ENCODE assay signal across 24 mouse cellular contexts in the genomic region with DNA sequence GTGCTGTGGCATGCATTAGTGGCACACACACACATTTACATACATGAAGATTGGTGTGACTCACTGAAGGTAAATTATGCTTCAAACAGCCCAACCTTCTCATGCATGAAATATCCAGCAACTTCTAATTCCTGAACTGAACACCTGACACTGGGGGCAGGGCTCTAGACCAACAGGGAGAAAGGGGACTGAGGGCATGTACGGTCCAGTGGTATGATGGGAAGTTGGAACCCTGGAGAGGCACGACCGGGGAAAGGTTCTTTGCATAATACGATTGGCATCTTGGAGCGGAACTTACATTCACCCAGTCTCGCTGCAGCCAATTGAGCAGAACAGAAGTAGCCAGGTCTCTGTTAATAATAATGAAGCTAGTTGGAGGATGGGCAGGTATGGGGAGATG. TPM values are rescaled to one million over a fixed set of nuclear protein-coding genes. Genes with fewer than 3 reads are reported as not detected.
DNase-seq lines count a peak whose midpoint lies in the region; ATAC-seq and TF ChIP-seq lines count a peak whose summit lies in the region.
"Had no signal": no experiment of that assay in that cellular context is flagged by ENCODE, and none has a peak within 500 bp of the region (broad histone marks: within the 10 kb centered on the region; RNA-seq: fewer than 3 reads in every experiment).

No protein-coding gene starts in this region.

- no peak overlapping the region for H3K9ac ChIP-seq in liver, embryonic 15.5 days
- H3K9ac ChIP-seq in lung, postnatal 0 days (replicated peaks; ENCODE audit: low read depth), result no peak overlapping the region
- H3K9ac ChIP-seq: embryonic facial prominence, embryonic 13.5 days; hindbrain, embryonic 14.5 days; lung, embryonic 15.5 days; midbrain, embryonic 15.5 days; neural tube, embryonic 12.5 days had no signal

- no peak for TF ChIP-seq CTCF in lung, postnatal 0 days (IDR thresholded peaks at IDR 0.05)

- H3K4me3 ChIP-seq in liver, embryonic 15.5 days (replicated peaks), result no peak overlapping the region
- no peak overlapping the region for H3K4me3 ChIP-seq in lung, postnatal 0 days (ENCODE audit: low read depth, low read length)
- H3K4me3 ChIP-seq: embryonic facial prominence, embryonic 13.5 days; erythroblast, embryonic 14.5 days; left cerebral cortex, adult 2 months; lung, embryonic 15.5 days; midbrain, embryonic 15.5 days; neural tube, embryonic 12.5 days had no signal

- 90% methylated on average over 6 of the region's 6 CpGs for WGBS in liver, embryonic 15.5 days (ENCODE audit: insufficient replicate concordance)
- 83% methylated on average over 6 of the region's 6 CpGs for WGBS in lung, postnatal 0 days

- no peaks in the 10 kb centered on the region for H3K9me3 ChIP-seq in liver, embryonic 15.5 days (replicated peaks)
- H3K9me3 ChIP-seq in lung, postnatal 0 days (ENCODE audit: low read length), result no peaks in the 10 kb centered on the region
- H3K9me3 ChIP-seq: embryonic facial prominence, embryonic 13.5 days; lung, embryonic 15.5 days; midbrain, embryonic 15.5 days; neural tube, embryonic 12.5 days had no signal

- no peak overlapping the region for H3K4me2 ChIP-seq in liver, embryonic 15.5 days
- H3K4me2 ChIP-seq in lung, postnatal 0 days (replicated peaks; ENCODE audit: low read depth, low read length), result no peak overlapping the region
- H3K4me2 ChIP-seq: embryonic facial prominence, embryonic 13.5 days; hindbrain, embryonic 14.5 days; lung, embryonic 15.5 days; midbrain, embryonic 15.5 days; neural tube, embryonic 12.5 days had no signal

- no peak for TF ChIP-seq EP300 in lung, postnatal 0 days (IDR thresholded peaks at IDR 0.05)

- H3K27me3 ChIP-seq in liver, embryonic 15.5 days, result 0 out of 2 replicates have a peak, but pooled peaks cover 6% of the 10 kb centered on the region
- H3K27me3 ChIP-seq in lung, postnatal 0 days (replicated peaks; ENCODE audit: insufficient read depth, low read length), result no peaks in the 10 kb centered on the region
- H3K27me3 ChIP-seq: embryonic facial prominence, embryonic 13.5 days; lung, embryonic 15.5 days; midbrain, embryonic 15.5 days; neural tube, embryonic 12.5 days had no signal

- H3K4me1 ChIP-seq in liver, embryonic 15.5 days (replicated peaks), result peaks cover 77% of the 10 kb centered on the region
- no peaks in the 10 kb centered on the region for H3K4me1 ChIP-seq in lung, postnatal 0 days (ENCODE audit: insufficient read depth, low read depth, low read length)
- H3K4me1 ChIP-seq: embryonic facial prominence, embryonic 13.5 days; lung, embryonic 15.5 days; midbrain, embryonic 15.5 days; neural tube, embryonic 12.5 days had no signal

- DNase-seq in kidney, adult 11 months, result peak; percentile 91
- peak; percentile 85 for DNase-seq in kidney, adult 9 months
- DNase-seq in kidney, postnatal 14 days, result peak; percentile 74
- DNase-seq in layer of hippocampus, postnatal 25 days (ENCODE audit: extremely low spot score in 1 of 2, low spot score in 1 of 2), result no peak
- no peak for DNase-seq in left cerebral cortex, adult 18-20 months (ENCODE audit: low spot score in 2 of 2)
- no peak for DNase-seq in lung, postnatal 0 days (ENCODE audit: low spot score)
- DNase-seq: adrenal gland, adult 2 months; B cell, adult 2 months; cerebellum, adult 11-12 months; cerebellum, postnatal 14 days; heart, postnatal 4 days; right cerebral cortex, postnatal 14 days; spleen, adult 18-20 months had no signal

- peak overlapping the region; percentile 96 for H3K27ac ChIP-seq in liver, embryonic 15.5 days (replicated peaks)
- H3K27ac ChIP-seq in lung, postnatal 0 days (ENCODE audit: low read length), result no peak overlapping the region
- H3K27ac ChIP-seq: embryonic facial prominence, embryonic 13.5 days; hindbrain, embryonic 14.5 days; left cerebral cortex, adult 2 months; lung, embryonic 15.5 days; macrophage; midbrain, embryonic 15.5 days; neural tube, embryonic 12.5 days had no signal

- no peaks in the 10 kb centered on the region for H3K36me3 ChIP-seq in liver, embryonic 15.5 days (replicated peaks)
- H3K36me3 ChIP-seq in lung, postnatal 0 days (ENCODE audit: insufficient read depth, low read length), result no peaks in the 10 kb centered on the region
- H3K36me3 ChIP-seq: embryonic facial prominence, embryonic 13.5 days; G1E; lung, embryonic 15.5 days; midbrain, embryonic 15.5 days; neural tube, embryonic 12.5 days had no signal

- ATAC-seq in liver, embryonic 15.5 days (ENCODE audit: insufficient read depth), result no peak
- no peak for ATAC-seq in lung, postnatal 0 days
- ATAC-seq: forebrain, embryonic 14.5 days; midbrain, embryonic 15.5 days had no signal

RNA-seq across cellular contexts. Expression of gene Mavs, which starts 8.7 kb away (rescaled TPM):
- polyA plus RNA-seq in liver, embryonic 15.5 days (2015; fragmentation: Nextera tagmentation; extraction: Ambion mirVana), result 29.8 and 33.5 TPM in 2 replicates
- 1 to 10 TPM; 6.8 to 7.8 TPM for total RNA-seq in layer of hippocampus, postnatal 25 days (2021)
- 1 to 10 TPM; 5.9 to 6.3 TPM for total RNA-seq in left cerebral cortex, adult 18-20 months (2021)
- 14.1 and 14.4 TPM in 2 replicates for polyA plus RNA-seq in lung, postnatal 0 days (2015; fragmentation: Nextera tagmentation; extraction: Ambion mirVana)

RNA-seq across cellular contexts. Expression of gene Ap5s1, which starts 18.3 kb away (rescaled TPM):
- 16.6 and 18.3 TPM in 2 replicates for polyA plus RNA-seq in liver, embryonic 15.5 days (2015; fragmentation: Nextera tagmentation; extraction: Ambion mirVana)
- 10 to 100 TPM; 23.8 to 27.3 TPM for total RNA-seq in layer of hippocampus, postnatal 25 days (2021)
- total RNA-seq in left cerebral cortex, adult 18-20 months (2021), result 10 to 100 TPM; 23.1 to 25.1 TPM
- 27.9 and 28.0 TPM in 2 replicates for polyA plus RNA-seq in lung, postnatal 0 days (2015; fragmentation: Nextera tagmentation; extraction: Ambion mirVana)

RNA-seq across cellular contexts. Expression of gene Pank2, which starts 37.1 kb away (rescaled TPM):
- polyA plus RNA-seq in liver, embryonic 15.5 days (2015; fragmentation: Nextera tagmentation; extraction: Ambion mirVana), result 21.7 and 22.0 TPM in 2 replicates
- total RNA-seq in layer of hippocampus, postnatal 25 days (2021), result 10 to 100 TPM; 55.7 to 63.8 TPM
- 10 to 100 TPM; 64.8 to 65.1 TPM for total RNA-seq in left cerebral cortex, adult 18-20 months (2021)
- 22.3 and 26.7 TPM in 2 replicates for polyA plus RNA-seq in lung, postnatal 0 days (2015; fragmentation: Nextera tagmentation; extraction: Ambion mirVana)

RNA-seq across cellular contexts. Expression of gene Spef1, which starts 38.1 kb away (rescaled TPM):
- 1.6 and 1.8 TPM in 2 replicates for polyA plus RNA-seq in liver, embryonic 15.5 days (2015; fragmentation: Nextera tagmentation; extraction: Ambion mirVana)
- 10 to 100 TPM; 11.2 to 12.4 TPM for total RNA-seq in layer of hippocampus, postnatal 25 days (2021)
- total RNA-seq in left cerebral cortex, adult 18-20 months (2021), result 1 to 10 TPM; 7.6 to 9.2 TPM
- polyA plus RNA-seq in lung, postnatal 0 days (2015; fragmentation: Nextera tagmentation; extraction: Ambion mirVana), result 12.2 TPM in 2 replicates

RNA-seq across cellular contexts. Expression of gene Cdc25b, which starts 38.4 kb away (rescaled TPM):
- polyA plus RNA-seq in liver, embryonic 15.5 days (2015; fragmentation: Nextera tagmentation; extraction: Ambion mirVana), result 236 and 279 TPM in 2 replicates
- 10 to 100 TPM; 15.4 to 26.6 TPM for total RNA-seq in layer of hippocampus, postnatal 25 days (2021)
- total RNA-seq in left cerebral cortex, adult 18-20 months (2021), result 10 to 100 TPM; 15.2 to 21.6 TPM
- polyA plus RNA-seq in lung, postnatal 0 days (2015; fragmentation: Nextera tagmentation; extraction: Ambion mirVana), result 36.5 and 38.7 TPM in 2 replicates

Comparison
In these comparisons a context has a peak if more than half of its experiments do, and no peak if none do; other contexts are left out.
1. DNase-seq: peak in kidney, adult 11 months (single experiment), kidney, adult 9 months (single experiment) and kidney, postnatal 14 days (single experiment); none in layer of hippocampus, postnatal 25 days (0 of 2), left cerebral cortex, adult 18-20 months (0 of 2) and lung, postnatal 0 days (single experiment).